Mouse (Mus musculus) heart, embryonic 15.5 days (tissue): ENCODE data around the gene Daxx. TPM values are rescaled to one million over a fixed set of nuclear protein-coding genes. Genes with fewer than 3 reads are reported as not detected.

Source experiments
- ATAC-seq: fragments of 200-750 bp; cut with Nextera tagmentation; replicated peaks from 2 replicates; pipeline ENCODE4 v1.8.0; 2017; ENCODE audit warnings: low read depth, moderate TSS enrichment; ENCODE audit not compliant: insufficient number of reproducible peaks, insufficient read depth, low FRiP score
- H3K27ac ChIP-seq: fragments of 300-500 bp; sonication (generic); 2 replicates; pipeline ENCODE4 v1.5.1; 2015; ENCODE audit warnings: mild to moderate bottlenecking, inconsistent platforms
- H3K27me3 ChIP-seq: fragments of 300-500 bp; sonication (generic); 2 replicates; pipeline ENCODE4 v1.6.1; 2015; ENCODE audit warnings: inconsistent platforms
- H3K36me3 ChIP-seq: fragments of 300-500 bp; sonication (generic); 2 replicates; pipeline ENCODE4 v1.6.1; 2015; ENCODE audit warnings: mild to moderate bottlenecking, inconsistent platforms
- H3K4me1 ChIP-seq: fragments of 300-500 bp; sonication (generic); replicated peaks from 2 replicates; pipeline ENCODE4 v1.6.1; 2015; ENCODE audit warnings: inconsistent platforms
- H3K4me2 ChIP-seq: fragments of 300-500 bp; sonication (generic); 2 replicates; pipeline ENCODE4 v1.6.1; 2015; ENCODE audit warnings: inconsistent platforms, mild to moderate bottlenecking, moderate library complexity
- H3K4me3 ChIP-seq: fragments of 300-500 bp; sonication (generic); 2 replicates; pipeline ENCODE4 v1.5.1; 2015; ENCODE audit warnings: mild to moderate bottlenecking, inconsistent platforms
- H3K9ac ChIP-seq: fragments of 300-500 bp; sonication (generic); 2 replicates; pipeline ENCODE4 v1.6.1; 2015; ENCODE audit warnings: mild to moderate bottlenecking, inconsistent platforms
- H3K9me3 ChIP-seq: fragments of 300-500 bp; sonication (generic); replicated peaks from 2 replicates; pipeline ENCODE4 v1.6.1; 2016; ENCODE audit warnings: inconsistent platforms
- WGBS: fragments of 180-500 bp; shearing (Covaris S2); methylation state at CpG from one replicate; pipeline ENCODE4 v1.1.7; 2015; ENCODE audit warnings: mixed read lengths; 5-methylcytosine and 5-hydroxymethylcytosine counted together
- polyA plus RNA-seq: library from polyadenylated mRNA; unstranded; fragments of >200 nt; fragmentation: Nextera tagmentation; extraction: Ambion mirVana; gene quantifications from 2 replicates; pipeline ENCODE4 v1.2.1, GENCODE M21; 2015

Daxx gene
- polyA plus RNA-seq, 1 experiment from 2014 or later = 27.1 TPM

- Histone ChIP-seq H3K9ac (no peak overlapping the region), H3K9me3 (no peaks in the 10 kb centered on the region), H3K27me3 (no peaks in the 10 kb centered on the region), H3K4me1 (peaks cover 20% of the 10 kb centered on the region), H3K36me3 (peaks cover 40% of the 10 kb centered on the region; the same call in 1 of the 2 replicates), H3K27ac (no peak overlapping the region), H3K4me3 (no peak overlapping the region), H3K4me2 (no peak overlapping the region)
- ATAC-seq = no peak
- WGBS = 88% methylated on average over 21 of the region's 21 CpGs
Measured at GRCm38 (mm10) chr17:33935422-33936055, 26.3 kb downstream of the Daxx start.

DNA sequence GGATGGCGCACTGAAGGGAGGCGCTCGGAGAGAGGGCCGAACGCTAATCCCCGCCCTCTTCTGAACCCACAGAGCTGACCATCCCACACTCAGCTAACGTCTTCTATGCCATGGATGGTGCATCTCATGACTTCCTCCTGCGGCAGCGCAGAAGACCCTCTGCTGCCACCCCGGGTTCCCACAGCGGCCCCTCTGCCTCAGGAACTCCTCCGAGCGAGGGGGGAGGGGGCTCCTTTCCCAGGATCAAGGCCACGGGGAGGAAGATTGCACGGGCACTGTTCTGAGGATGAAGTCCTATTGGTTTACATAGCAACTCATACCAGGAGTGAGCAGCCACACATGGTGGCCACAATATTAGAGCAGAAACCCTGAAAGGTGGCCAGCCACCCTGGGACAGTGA is 27.8 kb downstream of the Daxx start:
- H3K4me3 ChIP-seq = no peak overlapping the region
- H3K9me3 ChIP-seq = no peaks in the 10 kb centered on the region
- H3K36me3 ChIP-seq = peaks cover 39% of the 10 kb centered on the region; the same call in 1 of the 2 replicates
- H3K4me2 ChIP-seq = no peak overlapping the region
- 81% methylated on average over 15 of the region's 15 CpGs for WGBS
- H3K9ac ChIP-seq = no peak overlapping the region
- H3K4me1 ChIP-seq = peaks cover 18% of the 10 kb centered on the region
- no peak overlapping the region for H3K27ac ChIP-seq
- no peak for ATAC-seq
- H3K27me3 ChIP-seq = no peaks in the 10 kb centered on the region

- Histone ChIP-seq H3K4me3 (peak overlapping the region; percentile 91), H3K36me3 (peaks cover 23% of the 10 kb centered on the region; the same call in 1 of the 2 replicates), H3K4me1 (peaks cover 18% of the 10 kb centered on the region), H3K4me2 (peak overlapping the region; percentile 82; the same call in 1 of the 2 replicates), H3K9ac (no peak overlapping the region), H3K9me3 (no peaks in the 10 kb centered on the region), H3K27ac (no peak overlapping the region), H3K27me3 (no peaks in the 10 kb centered on the region)
- WGBS = 75% methylated on average over 11 of the region's 11 CpGs
- no peak for ATAC-seq
Measured at GRCm38 (mm10) chr17:33938783-33939182, 29.6 kb downstream of the Daxx start.

DNA sequence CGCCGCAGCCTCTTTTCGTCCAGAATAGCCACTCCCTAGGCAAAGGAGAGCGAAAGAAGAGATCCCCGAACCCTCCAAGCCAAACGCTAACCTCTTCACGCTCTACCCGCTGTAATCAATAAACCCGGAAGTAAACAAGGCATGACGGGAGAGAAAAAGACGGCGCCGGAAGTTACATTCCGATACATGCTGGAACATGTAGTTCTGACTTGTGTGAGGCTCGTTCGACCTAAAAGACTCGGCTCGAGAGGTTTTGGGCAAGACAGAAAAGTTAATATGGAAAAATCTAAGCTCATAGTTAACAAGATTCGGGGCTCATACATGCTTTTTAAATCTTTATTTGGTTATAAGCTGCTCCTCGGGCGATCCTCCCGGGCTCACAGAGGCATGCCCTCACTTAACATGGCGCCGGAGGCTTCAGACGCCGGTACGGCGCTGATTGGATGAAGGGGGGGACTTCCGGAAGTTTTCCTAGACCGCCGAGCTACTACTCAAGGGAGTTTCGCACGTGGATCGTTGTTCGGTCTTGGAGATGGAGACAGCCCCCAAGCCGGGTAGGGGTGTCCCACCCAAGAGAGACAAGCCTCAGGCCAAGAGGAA is 31.1 kb downstream of the Daxx start, which contains the start of the genes Pfdn6 and Wdr46:
Gene Pfdn6 (minus strand): TSS at position 138 of the 600 bp plus-strand sequence.
Gene Wdr46 (plus strand): TSS at position 455 of the 600 bp plus-strand sequence.
- H3K9me3 ChIP-seq = no peaks in the 10 kb centered on the region
- peak; percentile 85 for ATAC-seq
- H3K27ac ChIP-seq = peak within 1 kb of the TSS; percentile 62; the same call in 1 of the 2 replicates
- H3K9ac ChIP-seq = peak within 1 kb of the TSS; percentile 80
- under 1% methylated on average over 36 of the region's 36 CpGs for WGBS
- H3K4me2 ChIP-seq = peak within 1 kb of the TSS; percentile 82
- peaks cover 26% of the 10 kb centered on the region; the same call in 1 of the 2 replicates for H3K36me3 ChIP-seq
- peaks cover 18% of the 10 kb centered on the region for H3K4me1 ChIP-seq
- H3K27me3 ChIP-seq = no peaks in the 10 kb centered on the region
- H3K4me3 ChIP-seq = peak within 1 kb of the TSS; percentile 91

DNA sequence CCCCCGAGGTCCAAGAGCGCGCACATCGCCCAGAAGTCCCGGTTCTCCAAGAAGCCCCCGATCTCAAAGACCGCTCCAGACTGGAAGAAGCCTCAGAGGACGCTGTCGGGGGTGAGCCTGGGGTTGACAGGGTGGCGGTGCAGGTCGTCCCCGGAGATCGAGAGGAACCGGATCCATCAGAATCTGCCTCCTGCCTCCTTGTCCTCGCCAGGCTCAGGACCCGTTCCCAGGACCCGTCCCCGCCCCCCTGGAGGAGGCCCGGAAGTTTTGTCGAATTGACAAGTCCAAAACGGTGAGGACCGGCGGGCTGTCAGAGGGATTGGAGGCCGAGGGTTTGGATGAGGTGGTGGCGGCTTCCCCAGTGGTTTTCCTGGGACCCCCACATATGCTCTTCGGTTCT is 31.8 kb downstream of the Daxx start:
- 0 out of 2 replicates have a peak, but pooled peaks have one; percentile 4 for ATAC-seq
- no peak overlapping the region for H3K27ac ChIP-seq
- H3K4me3 ChIP-seq = peak overlapping the region; percentile 91
- H3K4me1 ChIP-seq = peaks cover 18% of the 10 kb centered on the region
- peak overlapping the region; percentile 82 for H3K4me2 ChIP-seq
- H3K9ac ChIP-seq = peak overlapping the region; percentile 80
- no peaks in the 10 kb centered on the region for H3K9me3 ChIP-seq
- H3K27me3 ChIP-seq = no peaks in the 10 kb centered on the region
- peaks cover 27% of the 10 kb centered on the region; the same call in 1 of the 2 replicates for H3K36me3 ChIP-seq
- WGBS = 2% methylated on average over 26 of the region's 26 CpGs

GRCm38 (mm10) chr17:33941381-33941780 is 32.2 kb downstream of the Daxx start:
- ATAC-seq = no peak
- peaks cover 30% of the 10 kb centered on the region; the same call in 1 of the 2 replicates for H3K36me3 ChIP-seq
- H3K27ac ChIP-seq = no peak overlapping the region
- no peaks in the 10 kb centered on the region for H3K27me3 ChIP-seq
- H3K4me1 ChIP-seq = peaks cover 18% of the 10 kb centered on the region
- 51% methylated on average over 19 of the region's 19 CpGs for WGBS
- H3K4me3 ChIP-seq = peak overlapping the region; percentile 91
- H3K9ac ChIP-seq = peak overlapping the region; percentile 80
- H3K9me3 ChIP-seq = no peaks in the 10 kb centered on the region
- peak overlapping the region; percentile 82 for H3K4me2 ChIP-seq

- Histone ChIP-seq H3K27me3 (no peaks in the 10 kb centered on the region), H3K4me3 (no peak overlapping the region), H3K27ac (no peak overlapping the region), H3K9me3 (no peaks in the 10 kb centered on the region), H3K4me1 (peaks cover 18% of the 10 kb centered on the region), H3K4me2 (no peak overlapping the region), H3K36me3 (peaks cover 20% of the 10 kb centered on the region; the same call in 1 of the 2 replicates), H3K9ac (no peak overlapping the region)
- WGBS = 92% methylated on average over 15 of the region's 15 CpGs
- no peak for ATAC-seq
Measured at GRCm38 (mm10) chr17:33943454-33943853, 34.2 kb downstream of the Daxx start.

DNA sequence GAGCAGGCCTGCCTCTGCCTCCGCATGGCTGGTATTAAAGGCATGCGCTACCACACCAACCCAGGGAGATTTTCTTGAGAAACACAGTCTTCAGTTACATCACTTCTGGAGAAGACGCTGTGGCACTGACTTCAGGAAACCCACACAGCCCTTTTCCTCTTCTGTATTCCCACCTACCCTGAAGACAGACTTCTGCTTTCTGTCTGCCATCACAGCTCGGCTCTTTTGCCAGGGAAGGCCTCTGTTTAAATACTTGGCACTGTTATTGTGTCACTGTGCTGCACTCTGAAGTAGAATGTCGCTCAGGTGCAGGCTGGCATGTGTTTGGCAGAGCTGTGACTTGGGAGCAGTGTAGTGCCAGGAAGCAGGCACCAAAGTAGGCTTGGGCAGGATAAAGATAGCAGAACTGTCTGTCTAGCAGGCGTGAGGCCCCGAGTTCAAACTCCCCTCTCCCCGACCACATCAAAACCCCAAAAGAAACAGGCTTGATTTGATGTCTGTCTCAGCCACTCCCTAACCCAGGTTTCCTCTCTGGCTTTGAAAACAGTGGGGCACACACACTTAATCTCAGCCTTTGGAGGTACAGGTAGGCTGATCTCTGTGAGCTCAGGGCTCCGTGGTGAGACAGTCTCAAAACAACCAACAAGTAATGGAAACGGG is 38.3 kb downstream of the Daxx start:
- H3K4me1 ChIP-seq = peaks cover 31% of the 10 kb centered on the region
- WGBS = 78% methylated on average over 10 of the region's 10 CpGs
- no peak overlapping the region for H3K4me2 ChIP-seq
- H3K27me3 ChIP-seq = no peaks in the 10 kb centered on the region
- H3K27ac ChIP-seq = no peak overlapping the region
- H3K4me3 ChIP-seq = no peak overlapping the region
- no peak overlapping the region for H3K9ac ChIP-seq
- no peak for ATAC-seq
- no peaks in the 10 kb centered on the region for H3K9me3 ChIP-seq
- H3K36me3 ChIP-seq = peaks cover 30% of the 10 kb centered on the region

- no peak for ATAC-seq
Measured at GRCm38 (mm10) chr17:33948090-33948904, 39.1 kb downstream of the Daxx start.

GRCm38 (mm10) chr17:33948905-33949537 is 39.8 kb downstream of the Daxx start:
- H3K9ac ChIP-seq = no peak overlapping the region
- no peaks in the 10 kb centered on the region for H3K9me3 ChIP-seq
- H3K4me2 ChIP-seq = no peak overlapping the region
- H3K27ac ChIP-seq = no peak overlapping the region
- H3K36me3 ChIP-seq = peaks cover 42% of the 10 kb centered on the region
- no peak overlapping the region for H3K4me3 ChIP-seq
- WGBS = 88% methylated on average over 19 of the region's 19 CpGs
- no peaks in the 10 kb centered on the region for H3K27me3 ChIP-seq
- no peak for ATAC-seq
- peaks cover 45% of the 10 kb centered on the region for H3K4me1 ChIP-seq

More at GRCm38 (mm10) chr17:33948090-33948904, 39.1 kb downstream of the Daxx start:
- Histone ChIP-seq H3K9me3 (no peaks in the 10 kb centered on the region), H3K27ac (no peak overlapping the region), H3K36me3 (peaks cover 38% of the 10 kb centered on the region), H3K4me1 (peaks cover 38% of the 10 kb centered on the region), H3K4me2 (no peak overlapping the region), H3K4me3 (no peak overlapping the region), H3K27me3 (no peaks in the 10 kb centered on the region), H3K9ac (no peak overlapping the region)
- 87% methylated on average over 22 of the region's 22 CpGs for WGBS
